Mouse (Mus musculus): ENCODE data around the gene Mamdc4. TPM values are rescaled to one million over a fixed set of nuclear protein-coding genes. Genes with fewer than 3 reads are reported as not detected.

The Mamdc4 gene
- total and polyA plus RNA-seq, 2 experiments from 2014 or later, result 0.32 to 1.9 TPM

DNA sequence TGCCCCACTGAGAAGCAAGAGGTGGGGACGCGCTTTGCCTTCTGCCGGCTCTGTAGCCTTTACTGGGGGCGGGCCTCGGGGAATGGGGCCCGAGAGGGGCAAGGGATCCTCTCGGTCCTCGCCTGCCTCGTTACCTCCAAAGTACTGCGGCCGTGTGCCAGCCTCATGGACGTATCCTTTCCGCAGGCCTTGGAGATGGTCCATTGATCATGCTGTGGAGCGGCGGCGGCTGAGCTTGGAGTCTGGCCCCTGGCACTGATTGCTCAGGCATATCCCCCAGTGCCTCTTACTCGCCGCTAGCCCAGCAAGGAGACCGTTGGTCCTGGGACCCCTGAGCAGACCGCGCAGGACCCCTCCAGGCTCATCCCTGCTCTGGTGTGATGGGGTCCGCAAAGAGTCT lies 41.8 kb upstream of the Mamdc4 start:
- TF ChIP-seq CTCF (IDR thresholded peaks at IDR 0.05), result no peak
- ATAC-seq (ENCODE audit: low FRiP score) (no peak), DNase-seq (ENCODE audit: low spot score) (no peak)
- no peak overlapping the region for H3K9ac ChIP-seq (replicated peaks; ENCODE audit: low read length, poor library complexity, severe bottlenecking)
- H3K27ac ChIP-seq (ENCODE audit: low read depth, low read length), result no peak overlapping the region
- 19% methylated on average over 22 of the region's 22 CpGs for WGBS
- no peaks in the 10 kb centered on the region for H3K36me3 ChIP-seq (ENCODE audit: insufficient read depth, low read length)
- H3K4me3 ChIP-seq (ENCODE audit: low read depth, low read length), result peak overlapping the region; percentile 11; the same call in 1 of the 2 replicates
- peaks cover 5% of the 10 kb centered on the region; the same call in 1 of the 2 replicates for H3K4me1 ChIP-seq (ENCODE audit: insufficient read depth, low read length)
- H3K9me3 ChIP-seq (ENCODE audit: low read length), result no peaks in the 10 kb centered on the region
- H3K4me2 ChIP-seq (ENCODE audit: low read depth, low read length, poor library complexity, severe bottlenecking), result peak overlapping the region; percentile 26; the same call in 1 of the 2 replicates
- H3K27me3 ChIP-seq (ENCODE audit: insufficient read depth, low read length), result peaks cover 27% of the 10 kb centered on the region

DNA sequence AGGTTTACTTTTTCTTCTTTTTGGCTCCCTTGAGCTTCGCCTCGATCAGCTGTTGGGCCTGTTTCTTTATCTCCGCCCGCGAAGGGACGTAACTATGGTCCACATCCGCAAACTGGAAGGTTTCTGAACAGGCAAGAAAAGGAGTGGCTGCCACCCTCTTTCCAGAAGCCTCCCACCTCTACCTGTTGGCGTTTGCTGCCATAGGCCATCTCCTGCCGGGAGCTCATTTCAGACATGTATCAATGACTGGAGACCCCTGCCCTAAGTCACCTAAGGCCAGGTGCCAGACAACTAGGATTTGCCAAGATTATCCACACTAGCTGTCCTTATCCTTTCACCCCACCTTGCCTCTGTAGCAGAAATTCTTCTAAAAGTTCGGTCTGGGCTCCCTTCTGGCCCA lies 34.0 kb upstream of the Mamdc4 start:
- Histone ChIP-seq H3K9me3 (ENCODE audit: low read length) (no peaks in the 10 kb centered on the region), H3K36me3 (ENCODE audit: insufficient read depth, low read length) (no peaks in the 10 kb centered on the region), H3K27me3 (ENCODE audit: insufficient read depth, low read length) (no peaks in the 10 kb centered on the region), H3K4me3 (ENCODE audit: low read depth, low read length) (peak overlapping the region; percentile 100), H3K9ac (replicated peaks; ENCODE audit: low read length, poor library complexity, severe bottlenecking) (peak overlapping the region; percentile 96; the same call in 1 of the 2 replicates), H3K4me2 (ENCODE audit: low read depth, low read length, poor library complexity, severe bottlenecking) (peak overlapping the region; percentile 75), H3K4me1 (ENCODE audit: insufficient read depth, low read length) (peaks cover 3% of the 10 kb centered on the region), H3K27ac (ENCODE audit: low read depth, low read length) (peak overlapping the region; percentile 96)
- 72% methylated on average over 10 of the region's 10 CpGs for WGBS
- no peak for DNase-seq (ENCODE audit: low spot score)
- no peak for TF ChIP-seq CTCF (IDR thresholded peaks at IDR 0.05)
- ATAC-seq (ENCODE audit: low FRiP score), result no peak

- Histone ChIP-seq H3K4me2 (ENCODE audit: low read depth, low read length, poor library complexity, severe bottlenecking) (peak within 1 kb of the TSS; percentile 75), H3K4me3 (ENCODE audit: low read depth, low read length) (peak within 1 kb of the TSS; percentile 100), H3K4me1 (ENCODE audit: insufficient read depth, low read length) (peaks cover 3% of the 10 kb centered on the region), H3K9ac (replicated peaks; ENCODE audit: low read length, poor library complexity, severe bottlenecking) (peak within 1 kb of the TSS; percentile 96), H3K36me3 (ENCODE audit: insufficient read depth, low read length) (peaks cover under 1% of the 10 kb centered on the region; the same call in 1 of the 2 replicates), H3K9me3 (ENCODE audit: low read length) (no peaks in the 10 kb centered on the region), H3K27me3 (ENCODE audit: insufficient read depth, low read length) (no peaks in the 10 kb centered on the region), H3K27ac (ENCODE audit: low read depth, low read length) (peak within 1 kb of the TSS; percentile 96)
- DNase-seq (ENCODE audit: low spot score), result peak; percentile 94
- peak; percentile 92 for ATAC-seq (ENCODE audit: low FRiP score)
- TF ChIP-seq CTCF (IDR thresholded peaks at IDR 0.05), result no peak
- WGBS, result under 1% methylated on average over 78 of the region's 80 CpGs
Measured at GRCm38 (mm10) chr2:25607761-25608622, 33.3 kb upstream of the Mamdc4 start, which contains the start of gene Rabl6. Gene Rabl6 (minus strand): TSS chr2:25608521.

DNA sequence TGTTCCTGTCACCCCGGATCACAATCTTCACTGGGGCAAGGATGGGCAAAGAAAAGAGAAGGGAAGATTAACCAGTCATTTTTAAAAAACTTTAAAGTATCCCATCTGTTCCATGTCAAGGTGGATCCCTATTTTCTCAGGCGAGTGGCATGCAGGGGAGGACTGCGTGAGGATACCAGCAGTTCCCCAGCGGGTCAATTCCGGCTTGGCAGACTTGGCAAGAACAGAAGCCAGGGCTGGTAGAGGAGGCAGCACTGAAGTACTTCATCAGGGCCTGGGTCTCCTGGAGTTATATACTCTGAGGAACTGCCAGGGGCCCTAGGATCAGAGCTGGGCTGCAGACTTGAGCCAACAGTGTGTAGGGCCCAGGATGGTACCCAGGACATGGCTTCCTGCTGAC lies 27.9 kb upstream of the Mamdc4 start:
- TF ChIP-seq CTCF (IDR thresholded peaks at IDR 0.05), result no peak
- H3K9me3 ChIP-seq (ENCODE audit: low read length), result no peaks in the 10 kb centered on the region
- no peak for DNase-seq (ENCODE audit: low spot score)
- H3K4me3 ChIP-seq (ENCODE audit: low read depth, low read length), result no peak overlapping the region
- no peak overlapping the region for H3K4me2 ChIP-seq (ENCODE audit: low read depth, low read length, poor library complexity, severe bottlenecking)
- ATAC-seq (ENCODE audit: low FRiP score), result no peak
- H3K36me3 ChIP-seq (ENCODE audit: insufficient read depth, low read length), result peaks cover 48% of the 10 kb centered on the region
- peaks cover 3% of the 10 kb centered on the region for H3K4me1 ChIP-seq (ENCODE audit: insufficient read depth, low read length)
- H3K27ac ChIP-seq (ENCODE audit: low read depth, low read length), result no peak overlapping the region
- H3K27me3 ChIP-seq (ENCODE audit: insufficient read depth, low read length), result no peaks in the 10 kb centered on the region
- H3K9ac ChIP-seq (replicated peaks; ENCODE audit: low read length, poor library complexity, severe bottlenecking), result no peak overlapping the region
- 97% methylated on average over 5 of the region's 5 CpGs for WGBS

DNA sequence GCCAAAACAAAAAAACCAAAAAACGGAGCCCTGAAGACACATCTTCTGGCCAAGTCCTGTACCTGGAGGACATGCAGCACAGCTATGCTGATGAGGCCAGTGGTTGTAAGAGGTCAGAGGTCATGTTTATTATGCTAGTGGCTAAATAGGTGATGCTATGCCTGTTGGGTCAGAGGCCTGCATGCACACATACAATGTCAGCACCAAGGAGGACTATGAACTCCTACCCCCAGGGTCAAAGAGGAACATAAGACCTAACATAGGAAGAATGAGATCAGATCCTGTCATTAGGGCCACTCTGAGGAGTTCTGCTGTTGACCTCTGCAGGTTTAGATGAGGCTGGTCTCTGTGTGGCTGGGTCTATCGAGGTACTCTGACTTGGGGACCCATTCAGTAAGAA lies 25.4 kb upstream of the Mamdc4 start:
- H3K4me3 ChIP-seq (ENCODE audit: low read depth, low read length), result no peak overlapping the region
- no peaks in the 10 kb centered on the region for H3K4me1 ChIP-seq (ENCODE audit: insufficient read depth, low read length)
- no peak for DNase-seq (ENCODE audit: low spot score)
- H3K4me2 ChIP-seq (ENCODE audit: low read depth, low read length, poor library complexity, severe bottlenecking), result no peak overlapping the region
- no peak for ATAC-seq (ENCODE audit: low FRiP score)
- H3K36me3 ChIP-seq (ENCODE audit: insufficient read depth, low read length), result peaks cover 71% of the 10 kb centered on the region
- no peak for TF ChIP-seq CTCF (IDR thresholded peaks at IDR 0.05)
- no peak overlapping the region for H3K9ac ChIP-seq (replicated peaks; ENCODE audit: low read length, poor library complexity, severe bottlenecking)
- H3K27me3 ChIP-seq (ENCODE audit: insufficient read depth, low read length), result no peaks in the 10 kb centered on the region
- 91% methylated on average over 2 of the region's 2 CpGs for WGBS
- H3K9me3 ChIP-seq (ENCODE audit: low read length), result no peaks in the 10 kb centered on the region
- H3K27ac ChIP-seq (ENCODE audit: low read depth, low read length), result no peak overlapping the region

DNA sequence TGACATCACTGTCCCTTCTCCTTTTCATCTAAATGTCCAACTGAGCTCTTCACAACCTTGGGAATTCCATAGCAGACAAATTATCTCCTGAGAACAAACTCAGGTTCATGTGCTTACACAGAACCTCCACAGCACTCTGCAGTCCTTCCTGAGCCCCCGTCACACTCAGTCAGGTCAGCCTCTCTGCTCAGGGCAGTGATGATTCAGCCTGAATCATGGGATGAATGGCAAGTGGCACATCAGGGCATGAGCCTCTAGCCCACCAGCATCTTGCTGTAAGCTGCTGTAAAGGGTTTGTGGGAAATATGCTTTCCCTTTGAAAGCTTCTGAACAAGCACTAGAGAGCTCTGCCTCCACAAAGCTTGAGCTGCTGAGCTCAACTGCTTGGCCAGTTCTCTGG lies 24.1 kb upstream of the Mamdc4 start:
- ATAC-seq (ENCODE audit: low FRiP score) (no peak), DNase-seq (ENCODE audit: low spot score) (no peak)
- Histone ChIP-seq H3K9me3 (ENCODE audit: low read length) (no peaks in the 10 kb centered on the region), H3K27ac (ENCODE audit: low read depth, low read length) (no peak overlapping the region), H3K9ac (replicated peaks; ENCODE audit: low read length, poor library complexity, severe bottlenecking) (no peak overlapping the region), H3K4me3 (ENCODE audit: low read depth, low read length) (no peak overlapping the region), H3K36me3 (ENCODE audit: insufficient read depth, low read length) (peaks cover 79% of the 10 kb centered on the region), H3K4me1 (ENCODE audit: insufficient read depth, low read length) (no peaks in the 10 kb centered on the region), H3K4me2 (ENCODE audit: low read depth, low read length, poor library complexity, severe bottlenecking) (no peak overlapping the region), H3K27me3 (ENCODE audit: insufficient read depth, low read length) (no peaks in the 10 kb centered on the region)
- 91% methylated on average over 1 of the region's 1 CpGs for WGBS
- TF ChIP-seq CTCF (IDR thresholded peaks at IDR 0.05), result no peak

Measured in midbrain, postnatal 0 days (tissue).